21 mouse cellular contexts compared by ENCODE assay signal in genomic region chr5:144557363-144557762, GRCm38 (mm10). TPM values are rescaled to one million over a fixed set of nuclear protein-coding genes. Genes with fewer than 3 reads are reported as not detected.
A peak's percentile ranks its signal among the peaks of the same experiment; 100 is the strongest.
DNase-seq lines count a peak whose midpoint lies in the region; ATAC-seq and TF ChIP-seq lines count a peak whose summit lies in the region.
"Had no signal": no experiment of that assay in that cellular context is flagged by ENCODE, and none has a peak within 500 bp of the region (broad histone marks: within the 10 kb centered on the region; RNA-seq: fewer than 3 reads in every experiment).

No protein-coding gene starts in this region.

- no peak overlapping the region for H3K4me2 ChIP-seq in heart, embryonic 12.5 days
- H3K4me2 ChIP-seq in midbrain, embryonic 12.5 days (replicated peaks), result no peak overlapping the region
- no peak overlapping the region for H3K4me2 ChIP-seq in midbrain, postnatal 0 days (ENCODE audit: low read depth, low read length, poor library complexity, severe bottlenecking)
- H3K4me2 ChIP-seq in forebrain, embryonic 15.5 days (replicated peaks), result no peak overlapping the region
- H3K4me2 ChIP-seq: embryonic facial prominence, embryonic 12.5 days; hindbrain, embryonic 13.5 days; liver, embryonic 11.5 days had no signal

- H3K27ac ChIP-seq in heart, embryonic 12.5 days (ENCODE audit: poor library complexity, severe bottlenecking), result no peak overlapping the region
- peak overlapping the region; percentile 76 for H3K27ac ChIP-seq in midbrain, embryonic 12.5 days (replicated peaks)
- no peak overlapping the region for H3K27ac ChIP-seq in midbrain, postnatal 0 days (ENCODE audit: low read depth, low read length)
- peak overlapping the region; percentile 63; the same call in 1 of the 2 replicates for H3K27ac ChIP-seq in forebrain, embryonic 15.5 days (replicated peaks)
- H3K27ac ChIP-seq: embryonic facial prominence, embryonic 12.5 days had no signal

- no peaks in the 10 kb centered on the region for H3K4me1 ChIP-seq in heart, embryonic 12.5 days (replicated peaks)
- peaks cover 26% of the 10 kb centered on the region for H3K4me1 ChIP-seq in midbrain, embryonic 12.5 days
- H3K4me1 ChIP-seq in midbrain, postnatal 0 days (ENCODE audit: insufficient read depth, low read length), result no peaks in the 10 kb centered on the region
- H3K4me1 ChIP-seq in forebrain, embryonic 15.5 days, result peaks cover 20% of the 10 kb centered on the region
- H3K4me1 ChIP-seq: embryonic facial prominence, embryonic 12.5 days had no signal

- no peaks in the 10 kb centered on the region for H3K36me3 ChIP-seq in heart, embryonic 12.5 days
- no peaks in the 10 kb centered on the region for H3K36me3 ChIP-seq in midbrain, embryonic 12.5 days
- H3K36me3 ChIP-seq in midbrain, postnatal 0 days (ENCODE audit: insufficient read depth, low read length), result no peaks in the 10 kb centered on the region
- no peaks in the 10 kb centered on the region for H3K36me3 ChIP-seq in forebrain, embryonic 15.5 days
- H3K36me3 ChIP-seq: embryonic facial prominence, embryonic 12.5 days; hindbrain, embryonic 13.5 days had no signal

- H3K27me3 ChIP-seq in heart, embryonic 12.5 days (replicated peaks), result no peaks in the 10 kb centered on the region
- peaks cover 8% of the 10 kb centered on the region for H3K27me3 ChIP-seq in midbrain, embryonic 12.5 days
- no peaks in the 10 kb centered on the region for H3K27me3 ChIP-seq in midbrain, postnatal 0 days (ENCODE audit: insufficient read depth, low read length)
- no peaks in the 10 kb centered on the region for H3K27me3 ChIP-seq in forebrain, embryonic 15.5 days
- H3K27me3 ChIP-seq: embryonic facial prominence, embryonic 12.5 days had no signal

- H3K4me3 ChIP-seq in heart, embryonic 12.5 days, result no peak overlapping the region
- H3K4me3 ChIP-seq in midbrain, embryonic 12.5 days, result no peak overlapping the region
- H3K4me3 ChIP-seq in midbrain, postnatal 0 days (ENCODE audit: low read depth, low read length), result no peak overlapping the region
- no peak overlapping the region for H3K4me3 ChIP-seq in forebrain, embryonic 15.5 days
- H3K4me3 ChIP-seq: embryonic facial prominence, embryonic 12.5 days; hindbrain, embryonic 13.5 days had no signal

- ATAC-seq in heart, embryonic 12.5 days (ENCODE audit: insufficient number of reproducible peaks, low FRiP score), result no peak
- ATAC-seq in midbrain, embryonic 12.5 days (ENCODE audit: low FRiP score, low read depth), result 0 out of 2 replicates have a peak, but pooled peaks have one; percentile 39
- no peak for ATAC-seq in midbrain, postnatal 0 days (ENCODE audit: low FRiP score)
- no peak for ATAC-seq in forebrain, embryonic 15.5 days (replicated peaks)

- 56% methylated on average over 8 of the region's 8 CpGs for WGBS in heart, embryonic 12.5 days
- 54% methylated on average over 8 of the region's 8 CpGs for WGBS in midbrain, embryonic 12.5 days
- WGBS in midbrain, postnatal 0 days, result 39% methylated on average over 8 of the region's 8 CpGs
- 32% methylated on average over 8 of the region's 8 CpGs for WGBS in forebrain, embryonic 15.5 days

- H3K9me3 ChIP-seq in heart, embryonic 12.5 days (replicated peaks), result no peaks in the 10 kb centered on the region
- H3K9me3 ChIP-seq in midbrain, embryonic 12.5 days, result no peaks in the 10 kb centered on the region
- H3K9me3 ChIP-seq in midbrain, postnatal 0 days (ENCODE audit: low read length), result no peaks in the 10 kb centered on the region
- no peaks in the 10 kb centered on the region for H3K9me3 ChIP-seq in forebrain, embryonic 15.5 days
- H3K9me3 ChIP-seq: embryonic facial prominence, embryonic 12.5 days; hindbrain, embryonic 13.5 days had no signal

- TF ChIP-seq CTCF in midbrain, postnatal 0 days (IDR thresholded peaks at IDR 0.05), result no peak

- DNase-seq in heart, adult 11 months, result peak; percentile 71
- no peak for DNase-seq in midbrain, postnatal 0 days (ENCODE audit: low spot score)
- peak; percentile 61 for DNase-seq in retina, postnatal 1 day
- no peak for DNase-seq in frontal cortex, postnatal 10 days (ENCODE audit: low spot score in 2 of 2)
- DNase-seq: adrenal gland, postnatal 36 days; B cell, adult 2 months; cerebellum, adult 18-20 months; gastrocnemius, postnatal 25 days; kidney, postnatal 14 days; layer of hippocampus, adult 9-11 months; lung, adult 18-20 months; lung, postnatal 14 days; right cerebral cortex, adult 18-20 months had no signal

- H3K9ac ChIP-seq in heart, embryonic 12.5 days, result no peak overlapping the region
- H3K9ac ChIP-seq in midbrain, embryonic 12.5 days (replicated peaks), result no peak overlapping the region
- H3K9ac ChIP-seq in midbrain, postnatal 0 days (replicated peaks; ENCODE audit: low read length, poor library complexity, severe bottlenecking), result no peak overlapping the region
- H3K9ac ChIP-seq in forebrain, embryonic 15.5 days (replicated peaks), result no peak overlapping the region
- H3K9ac ChIP-seq: embryonic facial prominence, embryonic 12.5 days; hindbrain, embryonic 13.5 days had no signal

RNA-seq across cellular contexts. Expression of gene Nptx2, which starts 11.7 kb away (rescaled TPM):
- 0.19 and 0.22 TPM in 2 replicates for polyA plus RNA-seq in heart, embryonic 12.5 days (2016; fragmentation: Nextera tagmentation; extraction: Ambion mirVana)
- 1.8 and 2.4 TPM in 2 replicates for polyA plus RNA-seq in midbrain, embryonic 12.5 days (2016; fragmentation: Nextera tagmentation; extraction: Ambion mirVana)
- 45.0 and 45.8 TPM in 2 replicates for total RNA-seq in midbrain, postnatal 0 days (2014; rRNA removed)
- polyA plus RNA-seq in midbrain, postnatal 0 days (2015; fragmentation: Nextera tagmentation; extraction: Ambion mirVana), result 14.0 and 14.2 TPM in 2 replicates
- polyA plus RNA-seq in forebrain, embryonic 15.5 days (2015; fragmentation: Nextera tagmentation; extraction: Ambion mirVana), result 1.7 and 3.4 TPM in 2 replicates
- total RNA-seq: megakaryocyte, adult 5-6 weeks had no signal
- polyA plus RNA-seq: heart, postnatal 0 days had no signal

Comparison
In these comparisons a context has a peak if more than half of its experiments do, and no peak if none do; other contexts are left out.
1. H3K27ac ChIP-seq: peak in midbrain, embryonic 12.5 days (single experiment) and forebrain, embryonic 15.5 days (single experiment); none in heart, embryonic 12.5 days (single experiment) and midbrain, postnatal 0 days (single experiment).
2. DNase-seq: peak in heart, adult 11 months (single experiment) and retina, postnatal 1 day (single experiment); none in midbrain, postnatal 0 days (single experiment) and frontal cortex, postnatal 10 days (0 of 2).